Mouse (Mus musculus): ENCODE data around the gene Gstm5. TPM values are rescaled to one million over a fixed set of nuclear protein-coding genes. Genes with fewer than 3 reads are reported as not detected.
"Not testable (repeated sequence)": the region's sequence is repeated elsewhere in the genome, so short reads cannot be mapped to it uniquely, and the experiment has no call there.

The Gstm5 gene
- total RNA-seq, 2 experiments from 2014 or later: 51.5 to 56.1 TPM

DNA sequence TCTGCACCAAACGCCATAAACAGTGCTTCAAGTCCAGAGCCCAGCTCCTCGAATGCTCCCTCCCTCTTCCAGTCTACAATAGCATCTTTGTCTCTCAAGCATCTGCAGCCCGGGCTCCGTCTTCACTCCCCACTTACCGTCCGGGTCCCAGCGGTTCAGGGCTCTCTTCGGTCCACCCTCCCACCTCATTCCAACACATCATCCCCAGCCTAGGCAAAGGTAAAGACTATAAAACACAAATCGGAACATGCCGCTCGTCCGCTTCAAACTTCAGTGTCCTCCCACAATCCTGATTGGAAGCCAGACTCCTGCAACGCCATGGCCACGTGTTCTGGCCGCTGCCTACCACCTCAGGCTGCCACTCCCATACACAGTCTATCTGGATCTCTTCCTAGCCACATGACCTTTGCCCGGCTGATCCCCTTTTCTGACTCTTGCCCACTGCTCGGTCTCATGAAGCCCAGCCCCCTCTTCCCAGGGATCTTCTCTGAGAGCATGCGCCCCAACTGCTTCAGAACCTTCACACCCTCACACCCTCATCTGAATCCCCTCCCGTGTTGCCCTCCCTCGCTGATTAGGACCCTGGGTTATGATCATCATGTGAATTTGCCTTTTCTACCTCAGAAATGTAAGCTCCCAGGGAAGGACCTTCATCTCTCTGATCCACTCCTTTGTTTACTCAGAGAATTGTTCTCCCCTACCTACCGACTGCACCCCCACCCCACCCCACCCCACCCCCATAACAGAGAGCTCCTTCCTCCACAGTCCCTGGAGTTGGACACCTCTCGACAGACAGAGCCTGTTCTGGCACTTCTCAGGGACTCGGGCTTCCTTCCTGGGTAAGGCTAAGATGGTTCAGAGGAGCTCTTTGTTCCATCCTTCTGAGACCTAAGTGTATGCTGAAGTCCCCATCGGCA is 22.0 kb upstream of the Gstm5 start:
- no peak for DNase-seq

DNA sequence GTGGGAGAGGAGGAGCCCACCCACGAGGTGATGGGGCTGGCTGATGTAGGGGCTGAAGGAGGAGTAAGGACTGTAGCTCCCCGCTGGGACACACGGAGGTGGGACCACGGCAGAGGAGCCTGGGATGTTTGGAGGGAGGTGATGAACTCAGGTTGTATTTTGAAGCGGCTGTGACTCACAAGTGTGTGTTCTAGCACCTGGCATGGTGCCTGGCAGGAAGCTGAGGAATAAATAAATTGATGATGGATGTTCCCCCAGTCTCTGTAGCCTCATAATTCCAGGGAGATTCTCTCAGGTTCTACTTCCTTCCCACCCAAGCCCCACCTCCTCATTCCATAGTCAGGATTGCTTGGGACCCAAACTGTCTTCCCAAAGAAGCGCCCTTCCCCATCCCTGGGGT is 20.4 kb upstream of the Gstm5 start:
- no peak for DNase-seq

GRCm38 (mm10) chr3:107877005-107877404 is 18.6 kb upstream of the Gstm5 start, which contains the start of gene Eps8l3:
Gene Eps8l3, plus strand, starts transcription at chr3:107877229.
- no peak for DNase-seq

DNA sequence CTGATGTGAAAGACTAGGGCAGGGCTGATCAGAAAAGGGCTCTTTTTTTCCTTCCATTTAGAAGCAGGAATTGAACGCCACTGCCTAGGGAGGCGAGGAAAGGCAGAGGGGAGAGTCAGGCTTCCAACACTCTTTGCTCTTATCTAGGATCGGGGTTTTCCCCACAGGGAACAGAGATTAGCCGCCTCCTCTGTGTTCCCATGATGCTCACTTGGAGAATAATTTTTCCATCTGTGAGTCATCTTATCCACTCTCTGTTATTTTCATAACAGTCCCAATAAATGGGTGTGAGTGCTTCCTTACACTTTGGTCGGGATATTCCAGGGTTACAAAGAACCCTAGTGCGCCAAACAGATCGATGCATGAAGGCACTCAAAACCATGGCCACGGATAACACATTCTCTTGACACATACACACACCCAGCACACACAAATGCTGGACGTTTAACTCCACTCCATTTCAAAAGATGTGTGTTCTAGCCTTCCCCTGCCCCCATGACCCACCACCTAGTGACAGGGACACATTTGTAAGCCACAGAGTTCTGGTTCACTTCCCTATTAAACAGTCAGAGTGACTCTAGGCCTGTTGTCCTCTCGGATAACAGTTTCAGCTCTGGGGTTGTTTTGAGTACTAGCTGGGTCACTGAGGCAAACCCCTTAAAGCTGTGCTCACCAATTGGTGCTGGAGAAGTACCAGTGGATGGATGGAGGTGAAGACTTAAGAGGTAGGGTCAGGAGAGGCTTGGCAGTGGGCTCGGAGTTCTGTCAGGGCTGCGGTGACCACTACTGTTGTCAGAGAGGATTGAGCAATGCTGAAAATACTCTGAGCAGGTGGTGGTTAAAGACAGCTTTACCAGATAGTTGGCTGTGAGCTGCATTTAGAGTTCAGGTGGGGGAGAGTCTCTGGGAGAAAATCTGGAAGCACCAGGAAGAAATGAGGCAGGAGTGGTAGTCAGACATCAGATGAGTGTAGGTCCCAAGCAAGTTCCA is 17.6 kb upstream of the Gstm5 start:
- DNase-seq: no peak

GRCm38 (mm10) chr3:107887674-107888495 is 7.7 kb upstream of the Gstm5 start:
- peak; percentile 32 for DNase-seq

- DNase-seq: not testable (repeated sequence)
Observed at GRCm38 (mm10) chr3:107889236-107889635, 6.4 kb upstream of the Gstm5 start.

DNA sequence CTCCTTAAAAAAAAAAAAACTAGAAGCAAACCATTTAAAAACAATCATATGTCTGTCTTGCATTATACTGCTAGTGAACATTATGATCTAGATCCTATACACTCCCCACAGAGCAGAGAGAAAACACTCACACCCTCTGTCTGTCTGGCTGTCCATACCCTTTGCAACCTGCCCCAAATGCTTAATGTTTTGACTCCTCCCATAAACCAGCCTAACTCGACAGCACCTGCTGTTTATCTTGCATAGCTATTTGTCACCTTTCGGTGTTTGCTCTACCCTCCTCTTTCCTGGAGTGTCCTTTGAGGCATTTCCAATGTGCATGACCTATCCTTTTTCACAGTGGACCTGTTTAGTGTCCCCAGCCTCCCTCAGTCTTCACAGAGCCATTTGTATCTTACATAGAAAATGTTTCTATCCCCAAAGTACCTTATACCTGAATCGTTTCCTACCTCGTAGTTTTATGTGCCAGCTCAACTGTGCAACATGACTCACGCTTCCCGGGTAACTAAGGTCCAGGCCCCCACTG is 364 bp upstream of the Gstm5 start:
- DNase-seq: no peak

GRCm38 (mm10) chr3:107898691-107899090 is 3.1 kb downstream of the Gstm5 start:
- DNase-seq: no peak

DNA sequence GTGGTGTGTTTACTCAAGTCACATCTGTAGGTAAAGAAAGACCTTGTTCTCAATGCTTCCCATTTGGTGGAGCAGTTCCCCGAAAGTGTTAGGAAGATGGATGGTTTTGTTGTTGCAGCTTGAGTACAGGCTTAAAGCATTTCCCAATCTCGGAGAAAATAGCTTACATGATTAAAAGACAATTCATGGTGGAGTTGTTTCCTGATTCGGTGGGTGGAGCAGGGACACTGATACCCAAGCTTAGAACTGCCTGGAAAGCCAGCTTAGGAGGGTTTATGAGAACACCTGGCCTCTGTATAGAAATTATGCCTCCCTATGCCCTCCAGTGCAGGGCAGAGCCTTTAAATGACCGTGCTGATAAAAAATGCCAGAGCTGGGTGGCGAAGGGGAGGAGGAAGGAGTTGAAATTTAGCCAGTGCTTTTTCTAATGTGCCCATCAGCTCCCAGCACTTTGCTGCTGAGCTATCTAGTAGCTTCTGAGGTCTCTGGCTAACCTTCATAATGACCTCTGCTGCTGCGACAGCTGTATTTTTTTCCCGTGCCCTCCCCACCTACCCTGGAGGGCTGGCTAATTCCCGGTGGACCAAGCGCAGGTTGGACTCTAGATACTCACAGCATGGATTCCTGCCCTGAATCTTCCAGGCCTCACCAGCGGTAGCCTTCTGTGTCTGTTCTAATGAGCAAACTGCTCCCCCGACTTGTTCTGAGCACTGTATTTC is 5.5 kb downstream of the Gstm5 start:
- no peak for DNase-seq

DNA sequence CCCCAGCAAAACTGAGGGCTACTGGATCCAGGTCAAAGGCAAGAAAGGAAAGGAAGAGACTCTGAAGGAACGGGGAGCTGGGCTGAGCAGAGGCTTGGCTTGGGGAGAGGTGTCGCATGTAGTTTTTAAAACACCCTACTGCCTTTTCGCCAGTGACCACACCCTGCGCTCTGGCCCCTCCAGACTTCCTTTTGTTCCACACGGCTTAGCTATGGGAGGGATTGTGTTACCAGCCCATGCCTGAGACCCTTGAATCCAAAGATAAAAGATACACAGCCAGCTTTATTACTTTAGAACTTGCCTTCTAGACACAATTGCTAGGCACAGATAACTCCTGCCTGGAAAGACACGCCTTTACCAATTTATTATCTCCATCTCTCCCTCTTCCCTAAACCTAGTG is 10.3 kb downstream of the Gstm5 start:
- no peak for DNase-seq

- no peak for DNase-seq
Observed at GRCm38 (mm10) chr3:107916674-107917073, 21.1 kb downstream of the Gstm5 start.

GRCm38 (mm10) chr3:107917097-107917496 is 21.5 kb downstream of the Gstm5 start:
- DNase-seq: no peak

DNA sequence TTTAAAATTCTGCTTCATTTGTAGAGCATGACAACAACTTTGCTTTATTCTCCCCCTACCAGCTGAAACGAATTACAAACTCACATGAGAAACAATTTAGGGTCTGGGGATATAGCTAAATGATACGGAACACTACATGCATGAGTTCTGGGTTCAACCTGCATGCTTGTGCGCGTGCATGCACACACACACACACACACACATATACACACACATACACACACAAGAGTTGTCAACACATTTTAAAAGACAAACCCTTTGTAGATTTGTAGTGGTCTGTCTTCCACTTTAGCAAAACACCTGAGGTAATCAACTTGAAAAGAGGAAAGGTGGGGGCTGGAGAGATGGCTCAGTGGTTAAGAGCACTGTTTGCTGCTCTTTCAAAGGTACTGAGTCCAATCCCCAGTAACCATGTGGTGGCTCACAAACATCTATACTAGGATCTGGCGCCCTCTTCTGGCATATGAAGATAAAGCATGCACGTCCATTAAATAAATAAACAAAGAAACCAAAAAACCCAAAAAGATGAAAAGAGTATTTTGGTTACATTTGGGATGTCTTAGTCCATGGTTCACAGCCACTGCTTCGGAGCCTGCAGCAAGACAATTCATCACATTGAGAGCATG is 22.3 kb downstream of the Gstm5 start:
- peak; percentile 53 for DNase-seq

DNA sequence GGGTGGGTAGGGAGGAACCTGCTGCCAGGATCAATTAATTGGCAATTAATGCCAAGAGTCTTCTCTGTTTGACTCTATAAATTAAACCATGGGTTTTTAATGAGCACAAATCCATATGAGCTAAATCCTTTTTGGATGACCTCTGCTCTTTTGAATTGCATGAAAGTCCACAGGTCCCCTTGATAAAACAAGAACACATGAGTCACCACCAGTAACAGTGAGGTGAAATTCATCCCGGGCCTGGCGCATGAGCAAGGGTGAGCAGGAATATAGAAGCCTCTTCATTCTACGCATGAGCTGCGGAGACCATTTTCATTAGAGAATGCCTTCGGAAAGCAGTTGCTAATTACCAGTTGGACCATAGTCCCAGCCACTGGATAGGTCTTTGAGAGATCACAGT is 24.7 kb downstream of the Gstm5 start:
- DNase-seq: no peak

GRCm38 (mm10) chr3:107925335-107925734 is 29.7 kb downstream of the Gstm5 start:
- DNase-seq: no peak

DNA sequence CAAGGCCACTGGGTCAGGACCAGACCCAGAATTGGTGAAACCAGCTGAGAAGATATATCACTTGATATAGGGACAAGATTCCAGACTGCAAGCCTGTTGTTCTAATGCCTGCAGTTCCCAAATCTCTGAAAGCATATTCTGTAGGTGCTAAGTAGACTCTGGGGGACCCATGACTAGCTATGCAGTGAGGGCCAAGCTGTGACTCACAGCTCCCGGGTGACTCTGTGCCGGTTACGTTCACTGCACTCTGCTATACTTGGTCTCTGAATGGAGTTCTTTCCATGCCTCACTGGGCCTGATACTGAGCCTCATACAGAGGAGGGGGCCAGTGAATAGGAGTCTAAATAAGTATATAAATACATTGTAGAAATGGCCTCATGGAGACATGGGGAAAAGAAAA is 32.2 kb downstream of the Gstm5 start:
- no peak for DNase-seq

GRCm38 (mm10) chr3:107928691-107929090 is 33.1 kb downstream of the Gstm5 start:
- no peak for DNase-seq

DNA sequence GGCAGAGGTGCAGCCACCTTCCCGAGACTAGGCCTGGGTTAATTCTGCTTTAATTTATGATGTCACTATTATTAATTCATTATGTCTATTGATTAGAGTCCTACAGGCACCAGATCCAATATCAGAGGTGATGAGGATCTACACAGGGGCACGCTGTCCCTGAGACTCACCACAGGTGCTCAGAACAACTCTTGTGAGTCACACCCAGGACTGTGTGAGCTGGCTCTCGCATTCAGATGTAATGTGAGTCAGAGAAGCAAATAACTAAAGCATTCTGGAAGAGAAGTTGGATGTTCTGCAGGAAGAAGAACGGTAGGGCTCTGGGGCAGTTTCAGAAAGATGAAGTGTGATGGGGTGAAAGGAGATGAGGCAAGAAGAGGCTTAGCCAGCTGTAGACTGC is 33.6 kb downstream of the Gstm5 start:
- no peak for DNase-seq

DNA sequence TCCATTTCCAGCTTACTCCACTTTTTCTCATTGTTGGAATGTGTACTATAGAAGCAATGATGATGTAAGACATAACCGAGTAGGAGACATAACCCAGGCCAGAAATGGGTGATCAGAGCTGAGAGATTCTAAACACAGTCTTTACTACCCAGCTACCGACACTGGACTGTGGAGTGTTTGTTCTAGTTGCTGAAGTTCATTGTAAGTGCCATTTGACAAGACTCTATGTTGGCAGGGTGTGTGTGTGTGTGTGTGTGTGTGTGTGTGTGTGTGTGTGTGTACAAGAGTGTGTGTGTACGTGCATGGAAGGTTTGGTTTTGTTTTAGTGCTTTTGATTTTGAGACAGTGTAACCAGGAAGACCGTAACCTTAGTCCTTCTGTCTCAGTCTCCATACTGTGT is 34.1 kb downstream of the Gstm5 start:
- no peak for DNase-seq

- no peak for DNase-seq
Observed at GRCm38 (mm10) chr3:107931134-107931533, 35.5 kb downstream of the Gstm5 start.

GRCm38 (mm10) chr3:107931670-107932069 is 36.0 kb downstream of the Gstm5 start, which contains the start of gene Gstm7:
Gene Gstm7, minus strand, starts transcription at chr3:107931817.
- DNase-seq: peak; percentile 97
